Mouse (Mus musculus): ENCODE data around the gene Fmo2.

The Fmo2 gene

DNA sequence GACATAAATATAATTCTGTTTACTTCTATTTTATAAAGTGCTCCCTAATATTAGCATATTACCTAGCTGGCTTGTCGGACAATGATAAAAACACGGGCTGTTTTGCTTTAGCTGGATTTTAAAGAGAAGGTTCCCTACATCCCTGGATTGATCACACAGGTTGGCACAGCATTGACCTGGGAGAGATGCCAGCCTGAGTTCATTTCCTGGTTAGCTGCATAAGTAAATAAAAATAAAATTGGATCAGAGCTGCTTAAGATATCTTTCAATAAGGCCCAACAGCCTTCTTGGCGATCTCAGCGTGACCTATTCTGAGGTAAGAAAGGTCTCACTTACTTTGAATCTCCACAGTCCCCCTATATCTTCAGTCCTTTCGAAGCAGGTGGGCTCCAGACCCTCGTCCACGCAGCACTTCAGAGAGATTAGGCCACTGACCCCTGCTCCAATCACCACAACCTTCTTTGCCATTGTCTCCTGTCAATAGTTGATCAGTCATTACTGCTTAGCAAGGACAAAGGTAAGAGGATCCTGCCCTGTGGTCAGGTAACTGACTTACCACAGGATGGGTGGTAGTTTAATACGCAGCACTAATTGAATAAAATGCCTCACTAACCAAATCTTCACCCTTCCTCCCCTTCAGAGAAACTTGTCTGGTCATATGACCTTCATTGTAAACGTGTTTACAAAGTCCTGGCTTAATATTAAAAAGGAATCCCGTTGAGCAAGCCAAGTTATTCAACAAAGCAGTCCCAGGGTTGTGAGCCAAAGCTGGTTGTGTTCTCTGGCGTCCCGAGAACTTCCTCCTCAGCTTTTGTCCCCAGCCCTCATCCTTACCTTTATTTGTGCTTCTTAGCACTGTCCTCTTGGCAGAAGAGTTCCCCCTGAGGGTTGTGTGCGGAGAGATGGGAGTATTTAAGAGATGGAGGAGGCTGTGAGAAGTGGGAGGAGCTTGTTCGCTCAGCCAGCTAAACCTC, at the start of gene Fmo2:
Gene Fmo2 (minus strand): TSS at position 889 of the 974 bp plus-strand sequence.
- WGBS, result 66% methylated on average over 14 of the region's 14 CpGs

DNA sequence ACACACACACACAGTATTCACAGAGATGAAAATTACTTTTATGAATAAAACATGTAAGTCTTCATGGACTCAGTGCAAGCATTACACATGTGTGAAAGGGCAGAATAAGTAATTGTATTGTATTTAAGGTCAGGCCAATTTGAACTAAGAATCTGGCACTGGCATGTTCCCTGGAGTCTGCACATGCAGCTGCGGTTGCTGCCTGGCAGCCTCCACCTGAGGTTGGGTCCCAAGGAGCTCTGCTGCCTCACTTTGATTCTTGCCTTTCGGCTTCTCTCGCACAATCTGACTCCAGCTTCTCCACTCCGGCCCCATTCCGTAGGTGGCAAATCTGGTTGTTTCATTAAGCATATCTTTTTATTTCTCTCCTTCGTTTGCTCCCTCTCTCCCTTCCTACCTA, 49.4 kb upstream of the Fmo2 start:
- WGBS, result 86% methylated on average over 6 of the region's 6 CpGs

DNA sequence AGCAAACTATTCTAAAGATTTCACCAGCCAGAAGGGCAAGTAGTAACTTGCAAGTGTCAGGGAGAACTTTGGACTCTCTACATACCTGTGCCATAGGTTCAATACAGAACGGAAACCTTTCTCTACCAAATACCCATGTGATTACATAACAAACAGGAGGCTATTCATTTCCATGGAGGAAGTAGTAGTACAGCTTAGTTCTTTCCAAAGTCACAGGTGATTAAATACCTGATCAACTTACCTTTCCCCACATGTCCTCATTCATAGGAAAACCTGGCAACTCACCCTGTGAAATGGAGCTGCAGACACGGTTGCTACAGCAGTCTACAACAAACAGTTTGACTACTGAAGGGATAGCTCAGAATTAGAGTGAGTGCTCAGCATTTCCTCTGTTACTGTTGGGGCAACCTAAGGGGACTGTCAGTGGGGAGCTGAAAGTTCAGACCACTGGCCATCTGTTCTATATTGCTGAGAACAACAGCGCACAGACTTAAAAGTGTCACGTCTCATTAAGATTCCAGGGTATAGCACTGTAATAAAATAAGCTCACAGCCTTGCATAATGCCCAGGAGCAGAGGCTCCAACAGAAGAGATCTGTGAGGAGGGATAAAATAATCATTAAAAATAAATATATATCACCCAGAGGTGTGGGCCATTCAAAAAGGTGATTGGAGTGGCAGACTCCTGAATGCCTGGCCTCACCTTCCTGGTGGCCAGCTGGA, 48.5 kb upstream of the Fmo2 start:
- WGBS, result 68% methylated on average over 4 of the region's 4 CpGs

DNA sequence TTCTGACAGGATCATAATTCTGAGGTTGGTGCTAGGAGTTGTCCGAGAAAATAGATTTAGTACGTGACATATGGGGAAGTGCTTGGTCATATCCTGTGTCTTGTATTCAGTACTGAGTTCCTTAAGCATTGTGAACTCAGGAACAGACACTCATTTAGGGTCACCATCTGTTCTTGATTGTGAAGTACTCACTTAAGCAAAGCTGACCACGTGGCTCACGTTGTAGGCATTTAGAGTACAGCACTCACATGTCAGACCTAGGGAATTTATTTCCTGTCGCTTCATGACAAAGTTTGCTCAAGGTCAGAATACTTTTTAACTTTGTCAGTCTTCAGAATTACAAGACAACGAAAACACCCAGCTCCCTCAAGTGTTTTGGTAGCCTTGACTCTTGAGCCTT, 45.2 kb upstream of the Fmo2 start:
- WGBS, result 72% methylated on average over 6 of the region's 6 CpGs

DNA sequence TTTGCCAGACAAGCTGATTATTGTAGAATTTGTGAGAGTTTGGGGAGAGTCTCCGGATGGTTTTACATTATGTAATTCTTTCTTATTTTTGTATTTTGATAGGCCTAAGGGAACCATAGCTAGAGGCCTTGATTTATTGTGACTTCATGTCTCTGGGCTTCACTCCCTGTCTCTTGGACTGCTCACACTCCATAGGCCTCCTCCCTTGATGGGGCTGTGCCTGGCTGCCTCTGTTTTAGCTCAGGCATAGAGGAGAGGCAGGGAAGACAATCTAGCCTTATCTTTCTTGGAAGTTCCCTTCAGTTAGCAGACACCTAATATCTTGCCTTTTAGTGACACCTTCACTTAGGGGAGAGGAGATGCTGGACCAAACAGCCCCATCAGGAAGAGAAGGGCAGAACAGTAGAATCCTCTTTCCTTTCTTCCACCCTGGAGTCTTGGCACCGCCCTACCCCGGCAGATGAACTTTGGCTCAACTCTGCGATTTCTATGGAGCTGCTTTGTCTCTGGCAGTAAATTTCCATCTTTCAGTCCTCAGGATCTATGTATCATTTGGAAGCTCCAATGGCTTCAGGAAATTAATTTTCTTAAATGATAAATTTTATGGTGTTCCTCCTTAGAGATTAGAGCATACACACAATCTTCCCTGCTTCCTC, 40.3 kb upstream of the Fmo2 start:
- WGBS, result 76% methylated on average over 4 of the region's 4 CpGs

DNA sequence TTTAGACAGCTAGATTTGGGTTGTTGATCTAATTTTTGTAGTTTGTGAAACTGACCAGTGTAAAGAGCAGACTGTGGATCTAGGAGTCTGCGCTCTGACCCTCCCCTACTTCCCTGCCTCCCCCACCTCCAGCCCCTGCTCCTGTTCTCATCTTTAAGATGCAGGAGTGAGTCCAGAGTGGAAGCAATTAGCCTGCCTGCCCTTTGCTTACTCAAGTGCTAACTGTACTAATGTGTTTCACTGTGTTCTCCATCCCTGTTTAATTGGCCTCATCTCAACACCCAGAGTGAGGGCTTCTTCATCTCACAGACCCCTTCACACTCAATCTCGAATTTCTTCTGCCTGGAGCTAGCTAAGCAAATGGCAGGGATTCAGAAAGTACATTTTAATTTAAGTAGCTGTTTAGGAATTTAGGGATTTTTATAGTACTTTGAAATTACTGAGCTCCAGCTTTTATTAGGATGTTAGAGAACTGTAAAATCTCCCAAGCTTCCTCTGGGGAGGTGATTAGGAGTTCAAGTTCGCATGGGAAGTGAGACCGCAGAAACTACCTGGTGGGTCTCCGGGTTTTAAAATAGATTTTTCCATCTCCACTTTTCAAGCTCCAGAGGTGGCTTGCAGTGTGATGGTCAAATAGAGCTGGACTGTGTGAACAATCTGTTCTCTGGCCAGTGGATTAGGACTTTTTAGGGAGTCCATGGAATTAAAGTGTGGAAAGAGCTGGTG, 39.6 kb upstream of the Fmo2 start:
- 66% methylated on average over 5 of the region's 5 CpGs for WGBS

DNA sequence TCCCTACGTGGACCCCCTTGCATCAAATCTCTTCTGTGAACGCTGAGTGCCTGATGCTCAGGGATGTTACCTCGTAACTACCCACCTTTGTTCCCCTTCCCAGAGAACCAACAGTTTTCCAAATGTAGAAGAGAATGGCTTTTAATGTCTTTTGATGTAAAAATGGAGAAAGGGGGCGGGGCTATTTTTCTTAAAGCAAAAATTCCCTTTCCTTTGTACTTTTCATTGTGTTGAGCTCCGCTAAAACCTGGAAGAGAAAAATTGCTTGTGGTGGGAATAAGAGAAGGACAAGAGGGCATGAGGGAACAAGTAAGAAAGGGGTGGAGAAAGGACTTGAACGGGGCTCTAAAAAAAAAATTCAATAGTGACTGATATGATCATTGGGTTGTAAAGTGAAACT, 38.9 kb upstream of the Fmo2 start, which contains the start of gene Fmo6:
Gene Fmo6 (minus strand): TSS at position 101 of the 400 bp plus-strand sequence.
- 90% methylated on average over 6 of the region's 6 CpGs for WGBS

DNA sequence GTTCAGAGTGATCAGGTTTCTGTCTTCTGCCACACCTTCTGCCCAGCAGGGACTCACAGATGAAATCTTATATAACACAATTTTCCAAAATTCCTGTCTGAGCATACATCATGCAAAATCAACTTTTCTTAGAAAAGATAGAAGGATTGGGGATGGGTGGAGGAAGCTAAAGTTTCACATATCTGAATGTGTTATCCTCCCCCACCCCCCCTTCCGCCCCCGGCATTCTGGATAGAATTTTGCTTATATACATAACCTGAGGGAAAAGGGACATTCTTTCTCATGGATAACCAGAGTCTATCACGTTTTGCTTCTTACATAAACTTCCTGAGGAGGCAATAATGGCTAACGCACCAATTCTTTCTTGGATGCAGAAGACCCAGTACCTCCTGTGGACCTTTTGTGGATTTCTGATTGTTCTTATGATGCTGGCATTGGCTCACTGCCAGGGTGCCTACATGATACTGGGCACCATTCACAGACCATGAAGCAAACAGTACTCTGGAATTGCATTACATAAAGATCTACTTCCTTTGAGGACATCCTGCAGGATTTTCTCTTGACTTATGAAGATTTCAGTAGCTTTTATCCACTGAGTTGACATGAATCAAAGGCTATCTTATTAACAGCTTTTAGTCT, 36.0 kb upstream of the Fmo2 start:
- 52% methylated on average over 4 of the region's 4 CpGs for WGBS

DNA sequence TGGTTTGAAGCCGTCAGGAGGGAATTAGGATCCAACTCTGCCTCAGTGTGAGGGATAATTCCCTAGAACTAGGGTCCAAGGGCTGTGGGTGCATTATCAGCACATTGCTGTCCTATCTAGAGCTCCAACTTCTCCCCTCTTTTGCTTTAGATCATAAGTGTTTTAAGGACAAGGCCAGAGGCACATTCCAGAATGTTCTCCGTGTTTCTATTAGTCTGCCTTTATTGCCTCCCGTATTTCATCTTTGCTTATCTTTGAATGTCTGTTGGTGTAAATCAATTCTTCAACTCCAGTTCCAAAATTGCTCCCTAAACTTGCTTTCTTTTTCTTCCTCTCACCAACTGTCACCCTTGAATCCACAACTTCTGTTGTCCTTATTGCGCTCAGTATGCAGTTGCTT, 33.9 kb upstream of the Fmo2 start:
- 90% methylated on average over 4 of the region's 4 CpGs for WGBS

DNA sequence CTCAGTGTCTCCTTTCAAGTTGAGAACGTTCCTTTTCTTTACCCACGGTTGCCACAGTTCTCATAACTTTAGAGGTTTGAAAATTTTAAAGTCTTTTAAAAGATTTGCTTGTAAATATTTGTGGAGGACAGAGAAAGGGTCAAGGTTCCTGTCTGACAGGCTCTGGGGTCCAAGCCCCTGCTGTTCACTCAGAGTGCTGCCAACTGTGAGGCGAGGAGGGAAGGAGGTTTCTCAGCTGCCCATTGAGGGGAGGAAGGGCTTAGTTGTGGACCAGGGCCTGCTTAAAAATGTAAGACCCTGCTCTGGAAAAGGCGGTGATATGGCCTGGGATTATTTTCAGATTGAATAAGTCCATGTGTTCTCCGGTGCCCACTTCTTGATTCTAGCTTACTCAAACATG, 33.4 kb upstream of the Fmo2 start:
- WGBS, result 73% methylated on average over 5 of the region's 5 CpGs

DNA sequence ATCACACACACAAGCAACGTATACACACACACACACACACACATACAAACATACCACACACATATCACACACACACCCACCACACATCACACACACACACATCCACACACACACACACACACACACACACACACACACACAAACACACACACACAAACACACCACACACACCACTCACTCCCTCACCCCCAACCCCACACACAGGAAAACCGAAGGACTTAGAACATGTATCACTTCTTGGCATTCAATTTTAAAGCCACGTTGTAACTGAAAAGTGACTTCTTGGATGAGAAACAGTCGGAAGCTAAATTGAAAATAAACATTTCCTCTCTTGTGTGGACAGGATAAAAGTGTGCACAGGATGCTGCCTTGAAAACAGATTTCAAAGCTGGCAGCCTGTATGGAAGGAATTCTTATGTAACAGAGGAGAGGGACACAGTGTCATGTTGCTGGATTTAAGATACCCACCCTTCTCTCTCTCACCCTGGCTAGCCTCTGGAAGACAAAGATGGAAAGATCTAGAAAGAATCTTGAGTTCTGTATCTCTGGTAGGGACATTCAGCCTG, 32.9 kb upstream of the Fmo2 start:
- 39% methylated on average over 4 of the region's 4 CpGs for WGBS

DNA sequence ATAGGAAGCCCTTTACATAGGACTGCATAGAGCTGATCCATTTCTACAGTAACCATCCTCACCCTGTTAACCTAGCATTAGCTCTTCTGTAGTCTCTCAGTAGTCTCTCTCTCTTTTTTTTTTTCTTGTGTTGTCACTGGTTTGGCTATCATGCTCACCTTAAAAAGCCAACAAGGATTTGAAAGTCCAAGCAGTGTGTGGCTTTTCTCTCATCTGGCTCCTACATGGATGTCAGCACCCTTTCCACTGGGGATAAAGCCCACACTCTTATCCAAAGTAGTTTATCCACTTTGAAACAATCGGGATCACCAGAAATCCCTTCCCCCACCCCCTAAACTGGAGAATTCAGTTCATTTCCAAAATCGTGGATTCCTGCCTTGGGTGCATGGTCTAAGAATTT, 32.1 kb upstream of the Fmo2 start:
- 53% methylated on average over 2 of the region's 2 CpGs for WGBS

DNA sequence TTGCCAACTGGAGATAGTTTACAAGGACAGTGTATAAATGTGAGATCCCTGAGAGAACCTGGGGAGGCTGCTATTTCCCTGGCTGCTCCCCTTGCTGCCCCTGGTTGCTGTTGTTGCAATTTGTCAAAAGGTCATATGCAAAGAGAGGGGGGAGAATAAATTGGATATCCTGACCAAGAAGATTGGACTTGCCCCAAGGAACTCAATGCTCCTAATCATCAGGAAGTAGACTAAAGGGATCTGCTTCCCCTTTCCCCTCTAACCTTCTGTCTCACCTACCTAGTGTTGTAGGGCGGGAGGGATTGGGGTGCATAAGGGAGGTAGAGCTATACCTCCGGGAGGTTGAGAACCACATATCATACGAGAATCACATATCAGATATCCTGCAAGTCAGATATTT, 30.6 kb upstream of the Fmo2 start:
- 95% methylated on average over 3 of the region's 3 CpGs for WGBS

DNA sequence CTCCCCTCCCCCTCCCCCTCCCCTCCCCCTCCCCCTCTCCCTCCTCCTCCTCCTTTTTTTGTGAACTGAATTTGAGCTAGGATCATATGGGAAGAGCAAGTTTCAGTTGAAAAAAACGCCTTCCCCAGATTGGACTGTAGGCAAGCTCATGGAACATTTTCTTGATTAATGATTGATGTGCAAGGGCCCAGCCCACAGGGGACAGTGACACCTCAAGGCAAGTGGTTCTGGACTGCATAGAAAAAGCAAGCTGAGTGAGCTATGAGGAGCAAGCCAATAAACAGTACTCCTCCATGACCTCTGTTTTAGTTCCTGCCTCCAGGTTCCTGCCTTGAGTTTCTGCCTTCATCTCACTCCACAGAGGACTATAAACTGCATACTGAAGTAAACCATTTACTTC, 26.6 kb upstream of the Fmo2 start:
- WGBS, result 79% methylated on average over 1 of the region's 1 CpGs

DNA sequence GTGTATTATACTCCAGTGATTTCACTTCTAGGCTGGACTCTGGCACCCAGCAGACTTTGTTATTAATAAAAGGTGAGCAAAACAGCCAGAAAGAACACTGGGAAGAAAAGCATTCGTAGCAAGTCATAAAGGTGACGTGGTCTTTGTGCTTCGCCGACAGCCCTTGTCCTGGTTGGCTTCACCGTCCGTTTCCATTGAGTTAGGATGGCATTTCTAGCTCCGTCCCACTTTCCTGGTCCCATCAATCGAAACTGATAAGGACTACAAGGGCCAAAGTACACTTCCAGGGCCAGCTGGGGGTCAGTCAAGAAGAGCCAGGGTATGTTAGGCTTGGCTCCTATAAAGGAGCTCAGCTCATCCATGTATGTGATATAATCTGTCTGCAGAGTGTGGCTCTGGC, 18.1 kb upstream of the Fmo2 start:
- WGBS, result 86% methylated on average over 8 of the region's 8 CpGs

DNA sequence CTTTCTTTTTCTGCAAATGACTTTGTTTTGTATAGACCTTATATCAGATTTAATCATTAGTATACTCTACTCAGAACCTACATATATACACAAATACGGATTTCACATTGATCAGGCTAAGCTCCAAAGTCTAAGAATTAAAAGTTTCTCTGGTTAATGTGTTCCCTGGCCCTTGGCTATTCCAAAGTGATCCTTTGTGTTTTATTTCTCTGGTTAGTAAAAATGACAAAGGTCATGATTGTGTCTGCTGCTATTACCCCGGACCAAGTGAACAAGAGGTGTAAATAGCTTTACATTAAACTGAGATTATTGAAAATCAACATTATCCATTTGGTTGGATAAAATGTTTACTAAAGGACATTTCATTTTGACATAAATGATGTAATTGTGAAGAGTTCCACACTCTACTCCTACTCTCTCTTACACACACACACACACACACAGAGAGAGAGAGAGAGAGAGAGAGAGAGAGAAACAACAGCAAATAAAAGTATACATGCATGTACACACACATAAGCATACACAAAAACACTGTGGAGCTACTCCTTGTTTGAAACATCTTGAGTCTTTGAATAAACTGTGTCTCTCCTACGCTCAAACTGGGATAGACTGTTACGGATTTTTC, 16.5 kb upstream of the Fmo2 start:
- 86% methylated on average over 4 of the region's 4 CpGs for WGBS

DNA sequence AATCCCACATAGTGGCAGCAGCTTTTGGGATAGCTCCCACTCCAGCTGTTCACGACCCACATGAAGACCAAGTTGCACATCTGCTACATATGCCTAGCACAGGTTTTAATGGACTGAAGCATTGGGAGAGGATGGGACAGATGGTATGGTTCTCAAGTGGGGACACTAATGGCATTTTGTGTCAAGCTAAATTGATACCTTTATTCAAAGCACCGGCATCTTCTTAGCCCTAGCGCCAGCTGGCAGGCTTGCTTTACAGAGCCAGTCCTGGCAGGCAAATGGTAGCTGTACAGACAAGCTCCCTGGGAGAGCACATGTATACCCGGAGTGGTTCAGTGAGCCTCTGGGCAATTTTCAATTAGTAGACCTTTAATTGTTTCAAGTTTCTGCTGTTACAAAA, 3.4 kb upstream of the Fmo2 start:
- 45% methylated on average over 4 of the region's 4 CpGs for WGBS

DNA sequence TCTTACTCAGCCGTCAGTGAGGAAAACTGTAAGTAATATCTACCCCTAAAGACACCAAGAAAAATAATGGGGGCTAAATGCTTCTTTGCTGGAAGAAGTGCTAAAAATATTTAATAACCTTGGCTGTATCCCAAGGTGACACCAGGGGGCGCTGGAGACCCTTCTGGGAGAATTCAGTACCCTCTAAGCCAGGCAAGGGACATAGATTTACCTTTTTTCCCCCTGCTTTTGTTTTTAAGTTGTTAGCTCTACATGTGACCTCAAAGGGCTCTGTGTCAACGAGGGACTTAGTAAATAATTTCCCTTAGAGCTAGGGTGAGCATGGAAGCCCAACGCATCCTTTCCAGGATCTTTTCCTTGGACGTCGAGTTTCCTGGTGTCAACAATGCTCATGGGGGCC, 2.6 kb downstream of the Fmo2 start:
- WGBS, result 48% methylated on average over 6 of the region's 6 CpGs

DNA sequence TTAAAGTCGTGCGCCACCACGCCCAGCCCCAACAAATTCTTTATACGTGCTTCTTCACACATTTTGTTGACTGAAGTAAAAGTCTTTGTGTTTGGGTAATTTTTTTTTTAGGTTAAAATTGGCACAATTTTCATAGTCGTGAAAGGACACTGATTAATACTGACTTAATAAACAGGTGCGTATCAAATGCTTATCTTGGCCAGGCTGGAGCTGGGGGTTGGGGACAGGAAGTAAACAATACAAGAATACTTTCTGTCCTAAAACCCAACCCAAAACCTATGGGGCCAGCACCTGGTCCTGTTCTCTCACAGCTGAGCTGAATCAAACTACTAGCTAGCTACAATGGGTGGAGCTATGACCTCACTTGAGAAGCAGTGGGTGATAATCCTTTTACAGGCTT, 5.5 kb downstream of the Fmo2 start:
- WGBS, result 89% methylated on average over 6 of the region's 6 CpGs

DNA sequence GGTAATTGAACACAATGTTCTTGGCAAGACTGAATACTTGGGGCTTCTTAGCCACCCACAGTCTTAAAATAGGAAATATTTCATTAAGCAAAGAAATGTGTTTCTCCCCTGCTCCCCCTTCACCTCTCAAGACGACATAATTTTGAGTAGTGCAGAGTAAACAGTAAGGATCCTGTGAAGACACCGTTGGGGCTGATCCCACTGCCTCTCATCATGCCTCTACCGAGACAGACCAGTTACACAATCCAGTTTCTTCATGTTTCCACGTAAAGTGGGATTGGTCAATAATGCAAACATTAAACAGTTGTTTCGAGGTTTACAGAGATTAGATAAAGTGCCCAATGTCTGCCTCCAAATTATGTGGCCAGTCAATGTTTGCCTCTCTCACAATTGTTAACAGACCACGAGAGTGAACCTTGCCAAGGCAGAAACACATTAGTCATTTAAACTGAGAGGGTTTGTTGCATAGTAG, 6.5 kb downstream of the Fmo2 start:
- WGBS, result 50% methylated on average over 6 of the region's 6 CpGs

Data from cerebral cortex, adult 2 months (tissue).